Mouse (Mus musculus) liver, embryonic 16.5 days (tissue): ENCODE results near the gene Cadps2. TPM values are rescaled to one million over a fixed set of nuclear protein-coding genes. Genes with fewer than 3 reads are reported as not detected.

ENCODE experiments used
- ATAC-seq: fragments of 200-750 bp; cut with Nextera tagmentation; 2 replicates; pipeline ENCODE4 v1.8.0; 2017; ENCODE audit warnings: low read depth, mild to moderate bottlenecking, moderate number of reproducible peaks, moderate library complexity
- H3K27ac ChIP-seq: fragments of 300-500 bp; sonication (generic); 2 replicates; pipeline ENCODE4 v1.5.1; 2014; ENCODE audit warnings: mild to moderate bottlenecking, low read length
- H3K27me3 ChIP-seq: fragments of 300-500 bp; sonication (generic); 2 replicates; pipeline ENCODE4 v1.6.1; 2014; ENCODE audit warnings: low read depth, low read length, mixed read lengths; ENCODE audit not compliant: control insufficient read depth, insufficient read depth
- H3K36me3 ChIP-seq: fragments of 300-500 bp; sonication (generic); 2 replicates; pipeline ENCODE4 v1.6.1; 2014; ENCODE audit warnings: mild to moderate bottlenecking; ENCODE audit not compliant: control insufficient read depth, insufficient read depth
- H3K4me1 ChIP-seq: fragments of 300-500 bp; sonication (generic); 2 replicates; pipeline ENCODE4 v1.6.1; 2014; ENCODE audit warnings: low read depth, low read length, mixed read lengths; ENCODE audit not compliant: control insufficient read depth
- H3K4me2 ChIP-seq: fragments of 300-500 bp; sonication (generic); 2 replicates; pipeline ENCODE4 v1.6.1; 2014; ENCODE audit warnings: low read depth, low read length, mixed read lengths
- H3K4me3 ChIP-seq: fragments of 300-500 bp; sonication (generic); 2 replicates; pipeline ENCODE4 v1.5.1; 2014; ENCODE audit warnings: low read depth, mild to moderate bottlenecking, low read length
- H3K9ac ChIP-seq: fragments of 300-500 bp; sonication (generic); 2 replicates; pipeline ENCODE4 v1.6.1; 2014; ENCODE audit warnings: low read depth, low read length
- H3K9me3 ChIP-seq: fragments of 300-500 bp; sonication (generic); replicated peaks from 2 replicates; pipeline ENCODE4 v1.6.1; 2016; ENCODE audit warnings: low read length; ENCODE audit not compliant: control insufficient read depth
- WGBS: fragments of 180-500 bp; shearing (Covaris S2); extraction: QIAGEN DNeasy Blood & Tissue Kit; methylation state at CpG from one replicate; pipeline ENCODE4 v1.1.7; 2014; ENCODE audit not compliant: insufficient replicate concordance; 5-methylcytosine and 5-hydroxymethylcytosine counted together
- polyA plus RNA-seq: library from polyadenylated mRNA; unstranded; fragments of >200 nt; fragmentation: Nextera tagmentation; extraction: Ambion mirVana; gene quantifications from 2 replicates; pipeline ENCODE4 v1.2.1, GENCODE M21; 2015

The Cadps2 gene
- polyA plus RNA-seq, 1 experiment from 2014 or later, result 0.06 TPM

- no peak overlapping the region for H3K4me2 ChIP-seq
- no peaks in the 10 kb centered on the region for H3K9me3 ChIP-seq
- no peaks in the 10 kb centered on the region for H3K4me1 ChIP-seq
- no peak overlapping the region for H3K27ac ChIP-seq
- H3K36me3 ChIP-seq, result no peaks in the 10 kb centered on the region
- peaks cover 79% of the 10 kb centered on the region for H3K27me3 ChIP-seq
- no peak overlapping the region for H3K9ac ChIP-seq
- WGBS, result 1% methylated on average over 23 of the region's 23 CpGs
- H3K4me3 ChIP-seq, result no peak overlapping the region
- no peak for ATAC-seq
Measured at GRCm38 (mm10) chr6:23246790-23247511, 592.3 kb downstream of the Cadps2 start.

GRCm38 (mm10) chr6:23246061-23246789, 593.0 kb downstream of the Cadps2 start:
- no peak overlapping the region for H3K9ac ChIP-seq
- no peaks in the 10 kb centered on the region for H3K36me3 ChIP-seq
- 4% methylated on average over 17 of the region's 17 CpGs for WGBS
- no peak overlapping the region for H3K27ac ChIP-seq
- no peak overlapping the region for H3K4me3 ChIP-seq
- no peak overlapping the region for H3K4me2 ChIP-seq
- ATAC-seq, result no peak
- H3K9me3 ChIP-seq, result no peaks in the 10 kb centered on the region
- H3K27me3 ChIP-seq, result peaks cover 80% of the 10 kb centered on the region
- no peaks in the 10 kb centered on the region for H3K4me1 ChIP-seq

GRCm38 (mm10) chr6:23245545-23246011, 593.6 kb downstream of the Cadps2 start:
- H3K27me3 ChIP-seq, result peaks cover 78% of the 10 kb centered on the region
- no peak for ATAC-seq
- H3K4me1 ChIP-seq, result no peaks in the 10 kb centered on the region
- no peak overlapping the region for H3K9ac ChIP-seq
- H3K9me3 ChIP-seq, result no peaks in the 10 kb centered on the region
- H3K4me3 ChIP-seq, result no peak overlapping the region
- no peaks in the 10 kb centered on the region for H3K36me3 ChIP-seq
- no peak overlapping the region for H3K27ac ChIP-seq
- no peak overlapping the region for H3K4me2 ChIP-seq
- WGBS, result 2% methylated on average over 23 of the region's 23 CpGs

- ATAC-seq, result no peak
- Histone ChIP-seq H3K36me3 (no peaks in the 10 kb centered on the region), H3K4me2 (no peak overlapping the region), H3K9ac (no peak overlapping the region), H3K4me3 (no peak overlapping the region), H3K4me1 (no peaks in the 10 kb centered on the region), H3K9me3 (no peaks in the 10 kb centered on the region), H3K27me3 (peaks cover 73% of the 10 kb centered on the region), H3K27ac (no peak overlapping the region)
- WGBS, result 13% methylated on average over 9 of the region's 9 CpGs
Measured at GRCm38 (mm10) chr6:23245121-23245520, 594.1 kb downstream of the Cadps2 start.

- Histone ChIP-seq H3K27me3 (peaks cover 63% of the 10 kb centered on the region), H3K27ac (no peak overlapping the region), H3K4me2 (no peak overlapping the region), H3K4me1 (no peaks in the 10 kb centered on the region), H3K9ac (no peak overlapping the region), H3K36me3 (no peaks in the 10 kb centered on the region), H3K9me3 (no peaks in the 10 kb centered on the region), H3K4me3 (no peak overlapping the region)
- no peak for ATAC-seq
- WGBS, result 4% methylated on average over 15 of the region's 15 CpGs
Measured at GRCm38 (mm10) chr6:23243821-23244760, 595.1 kb downstream of the Cadps2 start.

Other genes starting within 250 kb of the Cadps2 start
- not detected in 2 replicates for gene Rnf133, start 189.1 kb downstream of the Cadps2 start, polyA plus RNA-seq
- gene Rnf148, start 184.3 kb downstream of the Cadps2 start, polyA plus RNA-seq, result not detected in 2 replicates
- not detected in 2 replicates for gene Tas2r118, start 130.6 kb upstream of the Cadps2 start, polyA plus RNA-seq